Mouse (Mus musculus): ENCODE results near the gene Myh7. TPM values are rescaled to one million over a fixed set of nuclear protein-coding genes. Genes with fewer than 3 reads are reported as not detected.

Gene Myh7
- polyA plus RNA-seq, 1 experiment from 2014 or later = 2.6 TPM

GRCm38 (mm10) chr14:54998680-54999079 is 4.3 kb upstream of the Myh7 start:
- no peaks in the 10 kb centered on the region for H3K36me3 ChIP-seq (ENCODE audit: control insufficient read depth, insufficient read depth, low read length)
- no peak overlapping the region for H3K4me3 ChIP-seq (ENCODE audit: low read length)
- ATAC-seq = no peak
- H3K9me3 ChIP-seq (ENCODE audit: control insufficient read depth, low read length) = no peaks in the 10 kb centered on the region
- peaks cover 5% of the 10 kb centered on the region; the same call in 1 of the 2 replicates for H3K4me1 ChIP-seq (ENCODE audit: control insufficient read depth, insufficient read depth, low read length)
- no peak overlapping the region for H3K4me2 ChIP-seq (ENCODE audit: low read depth, low read length)
- no peak overlapping the region for H3K9ac ChIP-seq (ENCODE audit: low read depth, low read length)
- no peak overlapping the region for H3K27ac ChIP-seq (ENCODE audit: low read length)
- H3K27me3 ChIP-seq (replicated peaks; ENCODE audit: control insufficient read depth, insufficient read depth, low read length) = no peaks in the 10 kb centered on the region

- Histone ChIP-seq H3K36me3 (ENCODE audit: control insufficient read depth, insufficient read depth, low read length) (no peaks in the 10 kb centered on the region), H3K9ac (ENCODE audit: low read depth, low read length) (no peak overlapping the region), H3K4me1 (ENCODE audit: control insufficient read depth, insufficient read depth, low read length) (peaks cover 7% of the 10 kb centered on the region; the same call in 1 of the 2 replicates), H3K27ac (ENCODE audit: low read length) (no peak overlapping the region; the same call in 1 of the 2 replicates), H3K9me3 (ENCODE audit: control insufficient read depth, low read length) (no peaks in the 10 kb centered on the region), H3K4me2 (ENCODE audit: low read depth, low read length) (no peak overlapping the region), H3K27me3 (replicated peaks; ENCODE audit: control insufficient read depth, insufficient read depth, low read length) (no peaks in the 10 kb centered on the region), H3K4me3 (ENCODE audit: low read length) (no peak overlapping the region)
- no peak for ATAC-seq
- WGBS = 67% methylated on average over 4 of the region's 4 CpGs
Observed at GRCm38 (mm10) chr14:54997297-54997696, 2.9 kb upstream of the Myh7 start.

- H3K36me3 ChIP-seq (ENCODE audit: control insufficient read depth, insufficient read depth, low read length) = no peaks in the 10 kb centered on the region
- WGBS = 60% methylated on average over 9 of the region's 9 CpGs
- ATAC-seq = no peak
Observed at GRCm38 (mm10) chr14:54996793-54997192, 2.4 kb upstream of the Myh7 start.

GRCm38 (mm10) chr14:54995457-54996138 is 1.2 kb upstream of the Myh7 start:
- peaks cover 7% of the 10 kb centered on the region; the same call in 1 of the 2 replicates for H3K4me1 ChIP-seq (ENCODE audit: control insufficient read depth, insufficient read depth, low read length)
- H3K9ac ChIP-seq (ENCODE audit: low read depth, low read length) = no peak overlapping the region
- no peak overlapping the region for H3K27ac ChIP-seq (ENCODE audit: low read length)
- H3K9me3 ChIP-seq (ENCODE audit: control insufficient read depth, low read length) = no peaks in the 10 kb centered on the region
- H3K27me3 ChIP-seq (replicated peaks; ENCODE audit: control insufficient read depth, insufficient read depth, low read length) = no peaks in the 10 kb centered on the region
- H3K4me3 ChIP-seq (ENCODE audit: low read length) = no peak overlapping the region
- ATAC-seq = no peak
- H3K36me3 ChIP-seq (ENCODE audit: control insufficient read depth, insufficient read depth, low read length) = no peaks in the 10 kb centered on the region
- WGBS = 50% methylated on average over 14 of the region's 14 CpGs
- H3K4me2 ChIP-seq (ENCODE audit: low read depth, low read length) = no peak overlapping the region

More at GRCm38 (mm10) chr14:54996793-54997192, 2.4 kb upstream of the Myh7 start:
- Histone ChIP-seq H3K27me3 (replicated peaks; ENCODE audit: control insufficient read depth, insufficient read depth, low read length) (no peaks in the 10 kb centered on the region), H3K4me3 (ENCODE audit: low read length) (no peak overlapping the region), H3K27ac (ENCODE audit: low read length) (no peak overlapping the region), H3K4me1 (ENCODE audit: control insufficient read depth, insufficient read depth, low read length) (peaks cover 7% of the 10 kb centered on the region; the same call in 1 of the 2 replicates), H3K9ac (ENCODE audit: low read depth, low read length) (no peak overlapping the region), H3K9me3 (ENCODE audit: control insufficient read depth, low read length) (no peaks in the 10 kb centered on the region), H3K4me2 (ENCODE audit: low read depth, low read length) (no peak overlapping the region)

GRCm38 (mm10) chr14:54994869-54995186 is 402 bp upstream of the Myh7 start:
- Histone ChIP-seq H3K9me3 (ENCODE audit: control insufficient read depth, low read length) (no peaks in the 10 kb centered on the region), H3K9ac (ENCODE audit: low read depth, low read length) (no peak overlapping the region), H3K27me3 (replicated peaks; ENCODE audit: control insufficient read depth, insufficient read depth, low read length) (no peaks in the 10 kb centered on the region), H3K4me1 (ENCODE audit: control insufficient read depth, insufficient read depth, low read length) (peaks cover 7% of the 10 kb centered on the region; the same call in 1 of the 2 replicates), H3K36me3 (ENCODE audit: control insufficient read depth, insufficient read depth, low read length) (no peaks in the 10 kb centered on the region), H3K27ac (ENCODE audit: low read length) (no peak overlapping the region), H3K4me3 (ENCODE audit: low read length) (no peak overlapping the region), H3K4me2 (ENCODE audit: low read depth, low read length) (no peak overlapping the region)
- no peak for ATAC-seq

- H3K9me3 ChIP-seq (ENCODE audit: control insufficient read depth, low read length) = no peaks in the 10 kb centered on the region
- no peak overlapping the region for H3K4me3 ChIP-seq (ENCODE audit: low read length)
- WGBS = 35% methylated on average over 10 of the region's 10 CpGs
- H3K36me3 ChIP-seq (ENCODE audit: control insufficient read depth, insufficient read depth, low read length) = no peaks in the 10 kb centered on the region
- H3K27ac ChIP-seq (ENCODE audit: low read length) = no peak overlapping the region
- no peaks in the 10 kb centered on the region for H3K27me3 ChIP-seq (replicated peaks; ENCODE audit: control insufficient read depth, insufficient read depth, low read length)
- H3K4me2 ChIP-seq (ENCODE audit: low read depth, low read length) = no peak overlapping the region
- H3K9ac ChIP-seq (ENCODE audit: low read depth, low read length) = peak overlapping the region; percentile 6; the same call in 1 of the 2 replicates
- peak; percentile 70 for ATAC-seq
- peaks cover 7% of the 10 kb centered on the region; the same call in 1 of the 2 replicates for H3K4me1 ChIP-seq (ENCODE audit: control insufficient read depth, insufficient read depth, low read length)
Observed at GRCm38 (mm10) chr14:54993636-54994035, 790 bp downstream of the Myh7 start.

- H3K27ac ChIP-seq (ENCODE audit: low read length) = no peak overlapping the region
- no peak overlapping the region for H3K9ac ChIP-seq (ENCODE audit: low read depth, low read length)
- H3K4me2 ChIP-seq (ENCODE audit: low read depth, low read length) = no peak overlapping the region
- no peak for ATAC-seq
- H3K4me3 ChIP-seq (ENCODE audit: low read length) = no peak overlapping the region
- no peaks in the 10 kb centered on the region for H3K9me3 ChIP-seq (ENCODE audit: control insufficient read depth, low read length)
- no peaks in the 10 kb centered on the region for H3K36me3 ChIP-seq (ENCODE audit: control insufficient read depth, insufficient read depth, low read length)
- H3K27me3 ChIP-seq (replicated peaks; ENCODE audit: control insufficient read depth, insufficient read depth, low read length) = no peaks in the 10 kb centered on the region
- 89% methylated on average over 10 of the region's 10 CpGs for WGBS
- peaks cover 7% of the 10 kb centered on the region; the same call in 1 of the 2 replicates for H3K4me1 ChIP-seq (ENCODE audit: control insufficient read depth, insufficient read depth, low read length)
Observed at GRCm38 (mm10) chr14:54992196-54992595, 2.2 kb downstream of the Myh7 start.

GRCm38 (mm10) chr14:54989886-54990441 is 4.5 kb downstream of the Myh7 start:
- no peak overlapping the region for H3K27ac ChIP-seq (ENCODE audit: low read length)
- H3K9ac ChIP-seq (ENCODE audit: low read depth, low read length) = no peak overlapping the region
- no peak overlapping the region for H3K4me2 ChIP-seq (ENCODE audit: low read depth, low read length)
- ATAC-seq = no peak
- no peak overlapping the region for H3K4me3 ChIP-seq (ENCODE audit: low read length)
- H3K27me3 ChIP-seq (replicated peaks; ENCODE audit: control insufficient read depth, insufficient read depth, low read length) = no peaks in the 10 kb centered on the region
- H3K4me1 ChIP-seq (ENCODE audit: control insufficient read depth, insufficient read depth, low read length) = peaks cover 7% of the 10 kb centered on the region; the same call in 1 of the 2 replicates
- no peaks in the 10 kb centered on the region for H3K9me3 ChIP-seq (ENCODE audit: control insufficient read depth, low read length)
- no peaks in the 10 kb centered on the region for H3K36me3 ChIP-seq (ENCODE audit: control insufficient read depth, insufficient read depth, low read length)
- WGBS = 88% methylated on average over 8 of the region's 8 CpGs

- no peak overlapping the region for H3K4me2 ChIP-seq (ENCODE audit: low read depth, low read length)
- H3K27ac ChIP-seq (ENCODE audit: low read length) = no peak overlapping the region
- H3K4me1 ChIP-seq (ENCODE audit: control insufficient read depth, insufficient read depth, low read length) = peaks cover 5% of the 10 kb centered on the region; the same call in 1 of the 2 replicates
- no peaks in the 10 kb centered on the region for H3K36me3 ChIP-seq (ENCODE audit: control insufficient read depth, insufficient read depth, low read length)
- no peak for ATAC-seq
- H3K9me3 ChIP-seq (ENCODE audit: control insufficient read depth, low read length) = no peaks in the 10 kb centered on the region
- no peak overlapping the region for H3K9ac ChIP-seq (ENCODE audit: low read depth, low read length)
- WGBS = 90% methylated on average over 13 of the region's 13 CpGs
- H3K4me3 ChIP-seq (ENCODE audit: low read length) = no peak overlapping the region
- H3K27me3 ChIP-seq (replicated peaks; ENCODE audit: control insufficient read depth, insufficient read depth, low read length) = no peaks in the 10 kb centered on the region
Observed at GRCm38 (mm10) chr14:54988882-54989281, 5.5 kb downstream of the Myh7 start.
